ENCODE assay signal across 22 mouse cellular contexts in the genomic region with DNA sequence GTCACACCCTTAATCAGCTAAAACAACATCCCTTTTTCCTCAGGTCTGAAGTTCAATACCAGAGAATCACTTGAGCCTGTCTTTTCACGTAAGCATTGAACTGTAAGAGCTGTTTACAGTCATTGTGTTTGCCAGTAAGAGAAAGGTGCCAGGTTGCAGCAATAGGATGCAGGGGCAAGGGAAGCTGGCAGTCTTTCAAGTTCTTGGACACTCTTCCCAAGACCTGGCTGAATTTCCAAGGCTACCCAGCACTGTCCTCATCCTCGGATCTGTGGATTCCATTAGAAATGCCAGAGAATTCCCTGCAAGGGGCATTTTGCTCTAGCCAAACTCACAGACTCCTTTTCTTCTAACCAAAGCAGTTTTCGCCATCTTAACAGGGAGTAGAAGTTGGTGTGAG.
"Had no signal": no experiment of that assay in that cellular context is flagged by ENCODE, and none has a peak within 500 bp of the region (broad histone marks: within the 10 kb centered on the region; RNA-seq: fewer than 3 reads in every experiment).

No protein-coding gene starts in this region.

- DNase-seq: heart, postnatal 10 days; heart, postnatal 14 days; heart, postnatal 36 days; heart, postnatal 4 days; kidney, adult 11 months; kidney, adult 18-20 months; kidney, adult 2 months; kidney, adult 8-10 months; kidney, adult 9 months; kidney, postnatal 10 days; kidney, postnatal 14 days; kidney, postnatal 25 days; kidney, postnatal 36 days; kidney, postnatal 4 days; layer of hippocampus, adult 9-11 months; layer of hippocampus, postnatal 36 days had no signal

- ATAC-seq: hindbrain, embryonic 16.5 days; hindbrain, postnatal 0 days; inflammation-experienced regulatory T-cells, adult 6 months; intestine, embryonic 15.5 days; intestine, embryonic 16.5 days; intestine, postnatal 0 days had no signal
